Mouse (Mus musculus) intestine, embryonic 14.5 days (tissue): ENCODE data around the gene Gm20509. TPM values are rescaled to one million over a fixed set of nuclear protein-coding genes. Genes with fewer than 3 reads are reported as not detected.
A peak's percentile ranks its signal among the peaks of the same experiment; 100 is the strongest.

ENCODE experiments used
- ATAC-seq: fragments of 200-750 bp; cut with Nextera tagmentation; replicated peaks from 2 replicates; pipeline ENCODE4 v1.8.0; 2017; ENCODE audit warnings: low read depth, moderate number of reproducible peaks, moderate TSS enrichment, moderate library complexity; ENCODE audit not compliant: low FRiP score, low TSS enrichment
- DNase-seq: peaks from one replicate; pipeline ENCODE4 v3.0.0-alpha.2; 2018; ENCODE audit warnings: low spot score
- H3K27ac ChIP-seq: fragments of 300-500 bp; sonication (generic); 2 replicates; pipeline ENCODE4 v1.5.1; 2014; ENCODE audit warnings: low read depth, mild to moderate bottlenecking, control low read depth
- H3K27me3 ChIP-seq: fragments of 300-500 bp; sonication (generic); replicated peaks from 2 replicates; pipeline ENCODE4 v1.6.1; 2014; ENCODE audit warnings: low read length, control low read depth; ENCODE audit not compliant: control insufficient read depth, insufficient read depth
- H3K36me3 ChIP-seq: fragments of 300-500 bp; sonication (generic); 2 replicates; pipeline ENCODE4 v1.6.1; 2014; ENCODE audit warnings: low read length, control low read depth; ENCODE audit not compliant: control insufficient read depth, insufficient read depth
- H3K4me1 ChIP-seq: fragments of 300-500 bp; sonication (generic); replicated peaks from 2 replicates; pipeline ENCODE4 v1.6.1; 2014; ENCODE audit warnings: low read length, control low read depth, mixed read lengths; ENCODE audit not compliant: control insufficient read depth, insufficient read depth
- H3K4me2 ChIP-seq: fragments of 300-500 bp; sonication (generic); 2 replicates; pipeline ENCODE4 v1.6.1; 2014; ENCODE audit warnings: low read length
- H3K4me3 ChIP-seq: fragments of 300-500 bp; sonication (generic); 2 replicates; pipeline ENCODE4 v1.5.1; 2014; ENCODE audit warnings: low read depth, low read length, control low read depth, mixed read lengths
- H3K9ac ChIP-seq: fragments of 300-500 bp; sonication (generic); 2 replicates; pipeline ENCODE4 v1.6.1; 2014; ENCODE audit warnings: mild to moderate bottlenecking, low read length
- H3K9me3 ChIP-seq: fragments of 300-500 bp; sonication (generic); 2 replicates; pipeline ENCODE4 v1.6.1; 2016; ENCODE audit warnings: low read length, control low read depth; ENCODE audit not compliant: control insufficient read depth
- WGBS: fragments of 180-500 bp; shearing (Covaris S2); extraction: QIAGEN DNeasy Blood & Tissue Kit; methylation state at CpG from one replicate; pipeline ENCODE4 v1.1.7; 2014; 5-methylcytosine and 5-hydroxymethylcytosine counted together
- polyA plus RNA-seq: library from polyadenylated mRNA; unstranded; fragments of >200 nt; fragmentation: Nextera tagmentation; extraction: Ambion mirVana; gene quantifications from 2 replicates; pipeline ENCODE4 v1.2.1, GENCODE M21; 2014

Gm20509 gene
- polyA plus RNA-seq, 1 experiment from 2014 or later, result not detected

- Histone ChIP-seq H3K27ac (no peak overlapping the region), H3K9ac (no peak overlapping the region), H3K4me1 (no peaks in the 10 kb centered on the region), H3K9me3 (no peaks in the 10 kb centered on the region), H3K27me3 (no peaks in the 10 kb centered on the region), H3K4me3 (no peak overlapping the region), H3K36me3 (peaks cover 53% of the 10 kb centered on the region), H3K4me2 (no peak overlapping the region)
- ATAC-seq, result no peak
- 86% methylated on average over 8 of the region's 8 CpGs for WGBS
- DNase-seq, result no peak
These were observed 27.6 kb downstream of the Gm20509 start for GRCm38 (mm10) chr9:73129875-73130274.

- 0 out of 2 replicates have a peak, but pooled peaks have one; percentile 27 for ATAC-seq
- no peaks in the 10 kb centered on the region for H3K4me1 ChIP-seq
- no peak overlapping the region for H3K4me3 ChIP-seq
- peaks cover 46% of the 10 kb centered on the region for H3K36me3 ChIP-seq
- no peak overlapping the region for H3K27ac ChIP-seq
- no peak overlapping the region for H3K4me2 ChIP-seq
- WGBS, result 83% methylated on average over 4 of the region's 4 CpGs
- H3K9me3 ChIP-seq, result no peaks in the 10 kb centered on the region
- H3K27me3 ChIP-seq, result no peaks in the 10 kb centered on the region
- no peak overlapping the region for H3K9ac ChIP-seq
- no peak for DNase-seq
These were observed 28.3 kb downstream of the Gm20509 start for GRCm38 (mm10) chr9:73130529-73130928.

- H3K4me2 ChIP-seq, result no peak overlapping the region
- no peak for DNase-seq
These were observed 35.1 kb downstream of the Gm20509 start for GRCm38 (mm10) chr9:73137341-73137886.

GRCm38 (mm10) chr9:73154347-73154746, 52.1 kb downstream of the Gm20509 start:
- no peak overlapping the region for H3K9ac ChIP-seq
- no peak for ATAC-seq

More at GRCm38 (mm10) chr9:73137341-73137886, 35.1 kb downstream of the Gm20509 start:
- Histone ChIP-seq H3K9ac (no peak overlapping the region), H3K4me3 (no peak overlapping the region), H3K36me3 (no peaks in the 10 kb centered on the region), H3K9me3 (no peaks in the 10 kb centered on the region), H3K27me3 (no peaks in the 10 kb centered on the region), H3K27ac (no peak overlapping the region), H3K4me1 (no peaks in the 10 kb centered on the region)
- no peak for ATAC-seq
- 42% methylated on average over 11 of the region's 11 CpGs for WGBS

GRCm38 (mm10) chr9:73157968-73158367, 55.7 kb downstream of the Gm20509 start:
- no peak for DNase-seq
- no peak for ATAC-seq
- Histone ChIP-seq H3K27me3 (no peaks in the 10 kb centered on the region), H3K9me3 (no peaks in the 10 kb centered on the region), H3K4me2 (no peak overlapping the region), H3K27ac (no peak overlapping the region), H3K4me1 (no peaks in the 10 kb centered on the region), H3K36me3 (no peaks in the 10 kb centered on the region), H3K4me3 (no peak overlapping the region), H3K9ac (no peak overlapping the region)
- WGBS, result 89% methylated on average over 4 of the region's 4 CpGs

More at GRCm38 (mm10) chr9:73154347-73154746, 52.1 kb downstream of the Gm20509 start:
- no peaks in the 10 kb centered on the region for H3K4me1 ChIP-seq
- no peaks in the 10 kb centered on the region for H3K27me3 ChIP-seq
- H3K4me3 ChIP-seq, result no peak overlapping the region
- no peaks in the 10 kb centered on the region for H3K9me3 ChIP-seq
- H3K36me3 ChIP-seq, result no peaks in the 10 kb centered on the region
- no peak overlapping the region for H3K27ac ChIP-seq
- no peak overlapping the region for H3K4me2 ChIP-seq
- no peak for DNase-seq
- WGBS, result 51% methylated on average over 9 of the region's 9 CpGs

- no peak for DNase-seq
- Histone ChIP-seq H3K36me3 (no peaks in the 10 kb centered on the region), H3K4me1 (no peaks in the 10 kb centered on the region), H3K27ac (no peak overlapping the region), H3K27me3 (no peaks in the 10 kb centered on the region), H3K4me3 (no peak overlapping the region), H3K9me3 (no peaks in the 10 kb centered on the region), H3K9ac (no peak overlapping the region), H3K4me2 (no peak overlapping the region)
- WGBS, result 53% methylated on average over 1 of the region's 1 CpGs
- ATAC-seq, result no peak
These were observed 57.0 kb downstream of the Gm20509 start for GRCm38 (mm10) chr9:73159265-73159664.

- Histone ChIP-seq H3K27ac (no peak overlapping the region), H3K4me2 (peak overlapping the region; percentile 57), H3K27me3 (no peaks in the 10 kb centered on the region), H3K4me1 (no peaks in the 10 kb centered on the region), H3K4me3 (peak overlapping the region; percentile 30), H3K9me3 (no peaks in the 10 kb centered on the region), H3K9ac (0 out of 2 replicates have a peak overlapping the region, but pooled peaks have one; percentile 34), H3K36me3 (no peaks in the 10 kb centered on the region)
- peak; percentile 63; the same call in 1 of the 2 replicates for ATAC-seq
- DNase-seq, result peak; percentile 91
- 21% methylated on average over 26 of the region's 26 CpGs for WGBS
These were observed 60.5 kb downstream of the Gm20509 start for GRCm38 (mm10) chr9:73162571-73163333.

- Histone ChIP-seq H3K4me1 (no peaks in the 10 kb centered on the region), H3K9me3 (no peaks in the 10 kb centered on the region), H3K36me3 (no peaks in the 10 kb centered on the region), H3K27me3 (no peaks in the 10 kb centered on the region), H3K4me3 (no peak overlapping the region), H3K27ac (no peak overlapping the region), H3K4me2 (no peak overlapping the region), H3K9ac (no peak overlapping the region)
- DNase-seq (no peak), ATAC-seq (no peak)
- 89% methylated on average over 4 of the region's 4 CpGs for WGBS
These were observed 63.4 kb downstream of the Gm20509 start for GRCm38 (mm10) chr9:73165631-73166030.
